Mouse (Mus musculus): ENCODE results near the gene Dlec1. TPM values are rescaled to one million over a fixed set of nuclear protein-coding genes. Genes with fewer than 3 reads are reported as not detected.

The Dlec1 gene
- polyA plus RNA-seq, 1 experiment from 2014 or later: 0.94 TPM

- Histone ChIP-seq H3K4me1 (no peaks in the 10 kb centered on the region), H3K4me2 (no peak overlapping the region), H3K9me3 (no peaks in the 10 kb centered on the region), H3K36me3 (replicated peaks) (no peaks in the 10 kb centered on the region), H3K4me3 (no peak overlapping the region), H3K9ac (no peak overlapping the region), H3K27ac (no peak overlapping the region), H3K27me3 (replicated peaks) (no peaks in the 10 kb centered on the region)
- ATAC-seq (replicated peaks): no peak
- 43% methylated on average over 11 of the region's 11 CpGs for WGBS
Observed at GRCm38 (mm10) chr9:119192202-119192990, 90.1 kb downstream of the Dlec1 start.

Other genes starting within 250 kb of the Dlec1 start
- 7.5 and 8.3 TPM in 2 replicates for gene Ctdspl, start 176.0 kb upstream of the Dlec1 start, polyA plus RNA-seq (2015; fragmentation: Nextera tagmentation; extraction: Ambion mirVana)
- gene Vill, start 49.7 kb upstream of the Dlec1 start, polyA plus RNA-seq (2015; fragmentation: Nextera tagmentation; extraction: Ambion mirVana): 3.0 and 3.6 TPM in 2 replicates
- gene Plcd1, start 9.0 kb upstream of the Dlec1 start, polyA plus RNA-seq (2015; fragmentation: Nextera tagmentation; extraction: Ambion mirVana): 15.6 and 16.4 TPM in 2 replicates
- gene Acaa1b, start 54.6 kb downstream of the Dlec1 start, polyA plus RNA-seq (2015; fragmentation: Nextera tagmentation; extraction: Ambion mirVana): 2.2 and 3.5 TPM in 2 replicates
- gene Gm47289, start 56.7 kb downstream of the Dlec1 start, polyA plus RNA-seq (2015; fragmentation: Nextera tagmentation; extraction: Ambion mirVana): not detected in 2 replicates
- gene Slc22a13, start 106.6 kb downstream of the Dlec1 start, polyA plus RNA-seq (2015; fragmentation: Nextera tagmentation; extraction: Ambion mirVana): not detected in 2 replicates
- 14.2 and 14.5 TPM in 2 replicates for gene Oxsr1, start 219.9 kb downstream of the Dlec1 start, polyA plus RNA-seq (2015; fragmentation: Nextera tagmentation; extraction: Ambion mirVana)
- gene Acaa1a, start 237.2 kb downstream of the Dlec1 start, polyA plus RNA-seq (2015; fragmentation: Nextera tagmentation; extraction: Ambion mirVana): 120 and 124 TPM in 2 replicates
- 6.5 and 7.2 TPM in 2 replicates for gene Myd88, start 238.9 kb downstream of the Dlec1 start, polyA plus RNA-seq (2015; fragmentation: Nextera tagmentation; extraction: Ambion mirVana)